Mouse (Mus musculus): ENCODE measurements around the gene Proca1.

The Proca1 gene
- long read RNA-seq, experiment 1, partial matches to known transcripts = 0 of 8 reads
- long read RNA-seq, experiment 1, other reads (novel, unspliced or antisense) = 6 of 8 reads
- long read RNA-seq, experiment 2, transcript Proca1-201 (3 exons, 960 nt) = major isoform, 7 of 14 reads
- long read RNA-seq, experiment 2, partial matches to known transcripts = 0 of 14 reads
- long read RNA-seq, experiment 2, other reads (novel, unspliced or antisense) = 7 of 14 reads

DNA sequence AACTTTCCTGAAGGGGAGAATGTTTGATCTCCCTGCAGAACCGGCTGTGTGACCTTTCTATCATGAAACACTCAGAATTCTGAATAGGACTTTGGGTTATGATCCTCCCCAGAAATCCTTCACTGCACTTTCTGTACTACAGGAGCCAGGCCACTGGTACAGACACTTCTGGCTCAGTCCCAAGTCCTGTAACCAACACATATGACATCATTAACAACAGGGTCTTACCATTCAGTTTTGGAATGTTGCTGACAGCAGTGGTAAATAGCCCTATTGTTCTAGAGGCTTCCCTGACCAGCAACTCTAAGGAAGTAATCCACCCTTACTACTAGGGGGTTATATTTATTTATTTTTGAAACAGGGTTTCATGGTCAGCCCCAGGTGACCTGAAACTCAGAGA is at the start of gene Proca1:
TSS of gene Proca1 (plus strand) at position 280 of the 400 bp plus-strand sequence.
- intact Hi-C loops (cut with DNase I) = no loop called here

- intact Hi-C loops (cut with DNase I) = no loop called here
Measured at GRCm38 (mm10) chr11:78143520-78143919, 49.7 kb upstream of the Proca1 start.

DNA sequence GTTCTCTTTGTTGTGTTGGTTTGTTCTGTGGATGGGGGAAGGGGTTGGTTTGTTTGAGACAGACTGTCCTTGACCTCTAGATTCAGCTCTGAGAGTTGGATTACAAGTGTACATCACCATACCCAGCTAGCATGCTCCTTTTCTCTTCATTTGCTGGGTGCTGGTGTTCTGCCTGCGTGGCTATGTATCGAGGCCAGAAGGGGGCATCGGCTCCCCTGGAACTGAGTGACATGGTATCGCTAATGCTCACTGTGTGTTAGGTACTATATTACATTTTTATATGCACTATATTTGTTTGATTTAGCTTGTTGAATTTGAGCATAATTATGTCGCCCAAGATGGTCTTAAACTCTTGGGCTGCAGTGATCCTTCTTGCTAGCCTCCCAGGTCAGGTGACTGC is 47.0 kb upstream of the Proca1 start:
- intact Hi-C loops (cut with DNase I) = no loop called here

DNA sequence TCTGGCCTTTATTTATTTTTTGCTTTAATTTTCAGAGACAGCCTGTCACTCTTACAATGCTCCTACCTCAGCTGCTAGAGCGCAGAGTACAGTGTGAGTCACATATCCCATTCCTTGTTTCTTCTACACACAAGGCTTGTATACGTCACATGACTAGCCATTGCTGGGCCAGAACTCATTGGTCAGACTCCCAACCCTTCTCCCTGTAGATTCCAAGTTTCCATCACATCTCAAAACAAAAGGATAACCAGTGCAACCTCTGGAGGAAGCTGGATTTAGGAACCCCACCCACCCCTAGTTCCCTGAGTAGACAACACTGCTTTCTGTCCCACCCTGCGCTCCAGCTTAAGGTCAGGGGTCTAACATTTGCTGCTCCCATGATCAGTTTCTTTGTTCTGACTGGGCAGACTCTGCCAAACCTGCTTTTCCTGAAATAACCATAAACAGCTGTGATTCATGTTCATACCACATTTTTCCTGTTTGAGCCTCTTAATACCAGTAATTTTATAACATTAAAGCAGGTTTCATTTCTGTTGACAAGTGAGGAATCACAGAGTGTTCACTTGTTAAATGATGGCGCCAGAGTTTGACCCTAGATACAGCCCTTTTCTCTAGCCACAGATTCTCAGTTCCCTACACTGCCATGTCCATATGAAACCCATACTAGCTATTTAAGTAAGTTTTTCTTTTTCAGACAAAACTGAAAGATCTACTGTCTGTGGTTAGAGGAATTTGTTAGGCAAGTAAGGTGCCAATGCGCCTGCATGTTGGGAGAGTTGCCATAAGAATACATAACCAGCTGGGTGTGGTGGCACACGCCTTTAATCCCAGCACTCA is 46.3 kb upstream of the Proca1 start:
- intact Hi-C loops (cut with DNase I) = no loop called here

DNA sequence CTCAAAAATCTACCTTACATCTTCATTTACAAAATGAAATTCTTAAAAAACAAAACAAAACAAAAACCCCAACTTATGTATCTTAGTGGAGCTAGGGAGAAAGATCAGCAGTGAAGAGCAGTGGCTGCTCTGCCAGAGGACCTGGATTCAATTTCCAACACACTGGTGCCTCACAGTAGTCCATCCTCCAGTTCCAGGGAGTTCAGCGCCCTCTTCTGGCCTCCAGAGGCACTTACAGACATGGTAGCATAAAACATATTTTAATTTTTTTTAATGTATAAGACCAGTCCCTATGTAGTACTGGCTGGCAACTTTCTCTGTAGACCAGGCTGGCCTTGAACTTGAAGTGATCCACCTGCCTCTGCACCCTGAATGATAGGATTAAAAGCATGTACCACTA is 42.0 kb upstream of the Proca1 start:
- intact Hi-C loops (cut with DNase I) = loop anchor here (5.0 kb wide), 2 partner anchors 54 to 89 kb away; no protein-coding TSS in a partner anchor

DNA sequence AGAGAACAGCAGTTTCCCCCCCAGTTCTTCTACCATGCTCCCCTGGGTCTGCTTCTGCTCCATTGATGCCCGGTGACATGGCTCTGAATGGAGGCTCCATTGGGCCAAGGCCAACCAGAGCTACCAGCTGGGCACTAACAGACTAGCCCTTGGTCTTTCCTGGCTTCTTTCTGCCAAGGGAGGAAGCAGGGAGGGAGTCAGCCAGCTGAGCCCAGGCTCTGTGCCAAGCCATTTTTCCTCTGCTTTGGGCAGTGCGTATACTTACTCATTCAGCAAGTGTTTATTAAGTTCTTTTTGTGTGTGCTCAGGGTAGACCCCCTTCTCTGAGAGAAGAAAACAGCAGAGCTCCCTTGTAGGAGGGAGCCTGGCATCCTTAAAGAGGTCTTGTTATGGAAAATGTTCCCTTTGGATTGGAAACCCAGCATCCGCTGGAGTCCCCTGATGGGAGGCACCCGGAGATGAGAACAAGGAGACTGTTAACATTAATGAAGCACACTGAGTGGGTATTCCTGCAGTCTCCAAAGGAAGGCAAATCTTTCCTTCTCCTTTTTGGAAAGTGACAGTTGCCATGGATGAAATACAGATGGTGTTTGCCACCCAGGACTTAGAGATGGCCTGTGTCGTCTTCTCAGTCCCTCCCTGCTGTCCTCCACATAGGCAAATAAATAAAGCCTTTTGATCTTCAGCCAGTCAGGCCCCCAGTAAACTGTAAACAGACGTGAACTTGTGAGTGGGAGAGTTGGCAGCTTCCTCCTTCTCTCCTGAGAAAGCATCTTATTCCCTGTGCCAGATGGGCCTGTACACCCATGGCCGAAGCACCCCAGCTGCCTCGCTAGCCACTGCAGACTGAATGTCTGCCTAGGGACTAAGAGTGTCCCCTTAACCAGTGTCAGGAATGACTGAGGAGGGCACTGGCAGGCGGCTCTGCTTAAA is 40.6 kb upstream of the Proca1 start:
- intact Hi-C loops (cut with DNase I) = loop anchor here (5.0 kb wide), 2 partner anchors 55 to 90 kb away; no protein-coding TSS in a partner anchor

DNA sequence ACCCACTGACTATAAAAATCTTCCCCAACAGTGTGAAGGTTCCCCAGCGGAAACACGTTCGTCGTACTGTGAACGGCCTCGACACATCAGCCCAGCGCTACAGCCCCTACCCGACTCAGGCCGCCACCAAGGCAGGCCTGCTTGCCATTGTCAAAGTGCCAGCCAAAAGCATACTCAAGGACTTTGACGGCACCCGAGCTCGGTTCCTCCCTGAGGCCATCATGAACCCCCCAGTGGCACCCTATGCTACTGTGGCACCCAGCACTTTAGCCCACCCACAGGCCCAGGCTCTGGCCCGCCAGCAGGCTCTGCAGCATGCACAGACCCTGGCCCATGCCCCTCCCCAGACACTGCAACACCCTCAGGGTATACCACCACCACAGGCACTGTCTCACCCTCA is 39.4 kb upstream of the Proca1 start:
- intact Hi-C loops (cut with DNase I) = loop anchor here (5.0 kb wide), 2 partner anchors 56 to 91 kb away; no protein-coding TSS in a partner anchor

GRCm38 (mm10) chr11:78155674-78156073 is 37.5 kb upstream of the Proca1 start:
- intact Hi-C loops (cut with DNase I) = no loop called here

DNA sequence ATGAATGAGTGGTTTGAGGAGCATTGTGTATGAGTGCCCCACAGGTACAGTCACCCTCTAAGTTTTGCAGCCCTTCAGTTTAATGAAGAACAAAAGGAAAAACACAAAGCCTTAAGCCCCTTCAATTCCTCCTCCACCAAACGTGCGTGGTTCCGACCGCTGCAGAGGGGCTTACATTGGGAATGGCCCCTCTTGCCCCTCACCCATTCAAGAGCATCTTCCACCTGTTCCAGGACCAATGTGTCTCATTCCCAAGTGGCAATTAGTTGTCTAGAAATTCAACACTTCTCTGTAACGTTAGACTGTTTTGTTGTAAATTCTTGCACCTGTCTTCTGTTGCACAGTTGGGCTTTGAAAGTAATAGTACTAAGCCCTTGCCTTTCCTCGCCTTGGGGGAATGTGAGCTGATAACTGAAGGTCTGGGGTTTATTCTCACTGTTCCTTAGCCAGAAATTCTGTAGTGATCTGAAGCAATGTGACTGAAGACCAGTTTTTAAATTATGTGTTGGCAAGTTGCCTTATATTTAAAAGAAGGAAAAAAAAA is 37.0 kb upstream of the Proca1 start:
- intact Hi-C loops (cut with DNase I) = no loop called here

DNA sequence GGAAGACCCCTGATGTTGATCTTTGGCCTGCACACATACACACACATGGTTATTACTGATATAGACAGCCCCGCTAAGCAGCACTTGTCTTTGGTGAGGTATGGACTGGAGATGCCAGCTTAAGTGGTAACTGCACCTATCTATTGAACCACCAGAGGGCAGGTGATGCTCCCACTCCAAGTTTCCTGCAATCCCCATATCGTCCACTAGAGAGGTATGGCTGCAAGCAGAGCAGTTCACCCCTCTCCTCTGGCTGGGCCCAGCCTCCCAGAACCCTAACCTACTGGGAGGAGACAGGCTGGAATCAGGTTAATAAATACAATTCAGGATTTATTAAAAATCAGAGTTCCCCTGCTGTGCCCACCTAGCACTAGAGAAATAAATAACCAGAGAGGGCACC is 34.1 kb upstream of the Proca1 start:
- intact Hi-C loops (cut with DNase I) = loop anchor here (2.0 kb wide), 1 partner anchor 18 kb away; the partner anchor contains the start of genes Nek8 and Tlcd1

DNA sequence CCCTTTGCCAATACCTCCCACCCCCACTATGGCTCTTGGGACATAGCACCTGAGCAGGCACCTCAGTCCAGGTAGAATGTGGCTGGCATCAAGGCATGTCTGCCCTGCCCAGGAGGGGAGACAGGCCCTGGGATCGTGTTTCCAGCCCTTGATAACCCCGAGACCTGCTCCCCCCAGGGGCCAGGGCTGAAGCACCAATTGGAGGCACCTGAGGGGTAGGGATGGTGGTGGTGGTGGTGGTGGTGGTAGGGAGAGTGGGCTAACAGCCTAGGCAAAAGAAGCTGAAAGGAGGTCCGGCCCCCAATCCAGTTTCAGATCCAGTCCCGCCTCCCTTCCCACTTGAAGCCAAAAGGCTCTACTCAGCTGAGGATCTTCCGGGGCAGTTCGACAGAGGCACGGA is 33.6 kb upstream of the Proca1 start:
- intact Hi-C loops (cut with DNase I) = loop anchor here (2.0 kb wide), 1 partner anchor 17 kb away; the partner anchor contains the start of genes Nek8 and Tlcd1

DNA sequence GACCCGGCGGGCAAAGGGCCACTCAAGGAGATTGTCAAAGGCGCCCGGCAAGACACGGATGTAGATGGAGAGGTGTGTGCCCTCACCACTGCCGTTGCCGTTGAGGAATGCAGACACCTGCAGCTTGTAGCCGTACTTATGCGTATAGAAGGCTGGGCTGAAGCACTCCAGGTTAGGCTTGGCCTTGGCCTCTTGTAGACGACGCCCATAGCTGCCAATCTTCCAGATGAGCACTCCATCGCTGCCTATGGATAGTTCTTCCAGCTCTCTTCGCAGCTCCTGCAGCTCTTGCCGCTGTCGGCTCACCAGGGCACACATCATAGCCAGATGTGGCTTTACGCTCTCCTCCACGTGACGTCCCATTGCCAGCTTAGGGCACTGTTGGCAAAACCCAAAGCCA is 33.0 kb upstream of the Proca1 start:
- intact Hi-C loops (cut with DNase I) = no loop called here

DNA sequence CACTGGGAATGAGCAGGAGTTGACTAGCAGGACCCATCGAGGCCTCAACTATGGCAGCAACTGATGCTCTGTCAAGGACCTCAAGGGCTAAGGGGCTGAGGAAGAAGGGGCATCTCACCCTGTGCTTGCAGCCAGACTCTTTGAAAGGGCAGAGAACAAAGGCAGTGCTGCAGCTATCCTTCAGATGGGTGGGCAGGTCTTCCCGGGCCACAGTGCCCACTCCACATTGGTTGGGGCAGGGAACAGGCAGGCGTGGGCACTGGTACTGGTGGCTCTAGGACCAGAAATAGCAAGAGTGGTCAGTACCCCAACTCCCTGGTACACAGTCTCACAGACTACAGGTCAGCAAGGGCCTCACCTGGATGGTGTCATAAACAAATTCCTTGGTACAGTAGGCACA is 32.5 kb upstream of the Proca1 start:
- intact Hi-C loops (cut with DNase I) = no loop called here

GRCm38 (mm10) chr11:78161169-78161568 is 32.0 kb upstream of the Proca1 start:
- intact Hi-C loops (cut with DNase I) = no loop called here

DNA sequence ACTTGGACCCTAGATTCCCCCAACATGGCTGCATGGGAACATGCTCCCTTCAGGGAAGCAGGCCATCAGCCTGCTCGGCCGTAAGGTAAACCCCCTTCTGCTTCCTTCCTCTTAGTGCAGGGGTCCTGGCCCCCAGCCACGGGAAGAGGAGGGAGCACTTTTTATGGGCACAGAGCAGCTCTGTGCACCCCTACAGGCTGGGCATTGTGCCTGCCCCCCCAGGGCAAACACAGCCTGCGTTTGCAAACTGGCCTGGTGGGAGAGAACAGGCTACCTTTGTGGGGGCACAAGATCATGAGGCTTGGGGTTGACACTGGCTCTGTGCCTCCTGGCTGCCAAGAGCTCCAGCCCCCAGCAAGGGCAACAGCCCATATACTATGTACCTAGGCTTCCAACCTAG is 31.2 kb upstream of the Proca1 start:
- intact Hi-C loops (cut with DNase I) = no loop called here

DNA sequence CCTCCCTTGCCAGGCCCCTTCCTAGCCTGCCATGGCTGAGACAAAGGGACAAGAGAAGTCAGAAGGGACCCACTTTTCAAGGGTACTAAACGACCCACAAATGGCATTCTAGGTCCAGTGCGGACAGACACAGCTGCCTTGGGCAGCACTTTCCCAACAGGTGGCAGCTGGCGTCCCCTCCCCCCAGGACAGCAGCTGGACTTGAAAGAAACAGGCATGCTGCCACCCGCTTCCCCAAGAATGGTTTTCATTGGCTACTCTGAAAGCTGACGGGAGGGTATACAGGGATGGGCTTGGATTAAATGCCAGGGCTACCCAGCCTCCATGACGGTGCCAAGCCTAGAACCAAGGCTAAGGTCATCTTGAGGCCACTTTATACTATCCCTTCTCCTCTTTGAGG is 30.7 kb upstream of the Proca1 start:
- intact Hi-C loops (cut with DNase I) = no loop called here

DNA sequence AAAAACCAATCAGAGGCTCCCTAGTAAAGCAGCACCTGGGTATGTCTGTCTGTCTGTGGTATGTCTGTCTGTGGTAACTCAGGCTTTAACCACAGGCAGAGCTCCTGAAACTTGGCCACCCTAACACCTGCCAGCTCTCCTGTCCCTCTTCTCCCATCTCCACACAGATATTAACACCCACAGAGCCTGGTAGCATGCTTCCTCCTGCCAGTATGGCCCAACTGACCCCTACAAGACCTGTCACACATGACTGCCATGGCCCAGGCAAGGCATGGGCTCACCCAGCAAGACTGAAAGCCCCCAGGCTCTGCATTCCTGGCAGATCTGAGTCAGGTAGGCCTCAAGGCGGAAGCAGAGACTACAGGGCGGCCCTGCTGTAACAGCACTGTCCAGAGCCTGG is 30.1 kb upstream of the Proca1 start:
- intact Hi-C loops (cut with DNase I) = no loop called here

GRCm38 (mm10) chr11:78163681-78164603 is 29.2 kb upstream of the Proca1 start:
- intact Hi-C loops (cut with DNase I) = no loop called here

GRCm38 (mm10) chr11:78164604-78164923 is 28.6 kb upstream of the Proca1 start:
- intact Hi-C loops (cut with DNase I) = no loop called here
